Mouse (Mus musculus) gastrocnemius, postnatal 4 days (tissue): ENCODE results near the gene Gjc1. TPM values are rescaled to one million over a fixed set of nuclear protein-coding genes. Genes with fewer than 3 reads are reported as not detected.
A peak's percentile ranks its signal among the peaks of the same experiment; 100 is the strongest.

ENCODE experiments used
- DNase-seq, 2 experiments: peaks; one replicate each; pipeline ENCODE4 v3.0.0; 2021 to 2022; ENCODE audit warnings: low spot score in 2 of 2, mixed read lengths in 2 of 2
- long read RNA-seq, 2 experiments: library from polyadenylated mRNA; stranded (forward); transcript quantifications; one replicate each; pipeline ENCODE4 v2.0.0; 2021
- total RNA-seq, 2 experiments: library from RNA; stranded (reverse); gene quantifications; 2 replicates each; pipeline ENCODE4 v1.2.3; 2021

Gjc1 gene
- 10 to 100 TPM; 39.4 to 41.0 TPM for total RNA-seq
- long read RNA-seq, experiment 1, transcript Gjc1-204 (3 exons, 247 nt): minor isoform, 5 of 70 reads
- long read RNA-seq, experiment 1, transcript Gjc1-201 (3 exons, 1,903 nt): major isoform, 42 of 70 reads
- long read RNA-seq, experiment 1, partial matches to known transcripts: 0 of 70 reads
- long read RNA-seq, experiment 1, other reads (novel, unspliced or antisense): 20 of 70 reads
- long read RNA-seq, experiment 2, transcript Gjc1-201 (3 exons, 1,903 nt): major isoform, 46 of 80 reads
- long read RNA-seq, experiment 2, transcript Gjc1-204 (3 exons, 247 nt): minor isoform, 7 of 80 reads
- long read RNA-seq, experiment 2, partial matches to known transcripts: 0 of 80 reads
- long read RNA-seq, experiment 2, other reads (novel, unspliced or antisense): 25 of 80 reads

- peak; percentile 81 to 83 for DNase-seq
Measured at GRCm38 (mm10) chr11:102819021-102819782, at the start of gene Gjc1. TSS of gene Gjc1 (minus strand) at chr11:102819700.

DNA sequence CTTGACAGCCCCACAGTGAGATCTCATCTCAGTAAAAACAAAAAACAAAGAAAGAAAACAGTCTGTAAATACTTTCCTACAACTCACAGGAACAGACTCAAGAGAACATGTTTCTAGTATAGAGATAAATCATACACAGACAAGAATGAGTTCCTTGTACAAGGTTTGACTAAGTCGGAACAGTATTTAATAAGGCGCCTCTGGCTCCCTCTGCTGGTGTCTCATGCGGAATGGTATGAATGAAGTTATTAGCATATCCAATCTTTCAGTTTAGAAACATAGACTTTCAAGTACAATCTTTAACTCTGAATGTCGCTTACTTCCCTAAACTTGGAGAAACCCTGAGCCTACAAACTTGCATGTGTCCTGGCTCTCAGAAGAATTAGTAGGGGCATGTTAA, 44.8 kb upstream of the Gjc1 start:
- DNase-seq: peak in 1 of 2 experiments; percentile 69

DNA sequence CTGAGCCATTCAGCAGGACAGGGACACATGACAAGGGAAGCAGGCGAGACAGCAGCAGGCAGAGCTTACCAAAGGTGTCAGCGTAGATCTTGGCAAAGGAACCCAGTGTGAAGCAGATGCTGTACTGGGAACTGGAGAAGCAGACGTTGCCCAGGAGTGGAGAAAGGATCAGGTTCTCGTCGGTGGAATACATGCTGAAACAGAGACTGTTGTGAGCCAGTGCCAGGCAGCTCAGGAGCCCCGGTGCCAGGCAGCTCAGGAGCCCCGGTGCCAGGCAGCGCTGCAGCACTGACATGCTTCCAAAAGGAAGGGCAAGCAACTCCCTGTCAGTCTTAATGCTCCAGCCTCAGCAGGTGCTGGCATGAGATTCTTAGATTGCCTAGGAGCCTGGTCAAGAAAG, 40.4 kb upstream of the Gjc1 start:
- no peak for DNase-seq

DNA sequence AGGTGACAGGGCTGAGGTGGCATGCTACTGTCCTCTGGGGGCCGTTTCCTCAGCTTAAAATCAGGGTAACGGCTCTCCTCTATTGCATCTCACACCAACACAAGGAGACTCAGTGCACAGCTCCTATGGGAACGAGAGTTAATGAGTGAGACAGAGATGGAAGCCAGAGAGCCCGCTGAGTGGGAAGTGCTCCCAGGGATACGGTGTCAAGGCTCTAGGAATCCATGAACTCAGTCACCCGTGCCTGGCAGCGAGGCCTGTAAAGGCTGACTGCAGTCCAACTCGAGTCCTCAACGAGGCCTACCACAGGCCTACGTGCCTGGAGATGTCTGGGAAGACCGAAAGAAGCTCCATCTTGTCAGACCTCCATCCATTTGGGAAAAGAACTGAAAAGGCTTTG, 39.5 kb upstream of the Gjc1 start:
- DNase-seq: no peak

GRCm38 (mm10) chr11:102855941-102856340, 36.4 kb upstream of the Gjc1 start:
- DNase-seq: no peak

GRCm38 (mm10) chr11:102853760-102854159, 34.3 kb upstream of the Gjc1 start:
- no peak for DNase-seq

DNA sequence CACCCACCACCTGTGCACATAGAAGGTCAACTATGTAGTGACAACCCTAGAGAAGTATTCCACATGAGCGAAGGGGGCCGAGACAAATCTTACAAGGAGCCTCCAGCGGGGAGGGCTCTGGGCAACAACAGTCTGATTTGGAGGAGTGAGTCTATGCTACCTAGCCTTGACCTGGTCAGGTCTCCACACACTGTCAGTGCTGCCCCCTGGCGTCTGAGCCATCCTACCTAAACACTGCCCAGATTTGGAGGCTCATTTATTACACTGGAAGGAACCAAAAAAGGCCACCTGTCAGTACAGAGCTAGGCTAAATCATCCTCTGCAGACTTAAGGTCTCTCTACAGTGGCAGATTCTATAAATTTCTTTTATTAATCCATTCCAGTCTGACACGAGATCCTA, 32.4 kb upstream of the Gjc1 start:
- DNase-seq: peak in 1 of 2 experiments; percentile 64

- DNase-seq: no peak
Measured at GRCm38 (mm10) chr11:102845926-102846325, 26.4 kb upstream of the Gjc1 start.

GRCm38 (mm10) chr11:102838616-102839150, 19.2 kb upstream of the Gjc1 start:
- DNase-seq: no peak

GRCm38 (mm10) chr11:102838126-102838525, 18.6 kb upstream of the Gjc1 start:
- no peak for DNase-seq

GRCm38 (mm10) chr11:102837385-102837784, 17.9 kb upstream of the Gjc1 start:
- no peak for DNase-seq

GRCm38 (mm10) chr11:102836146-102836545, 16.6 kb upstream of the Gjc1 start:
- DNase-seq: no peak

GRCm38 (mm10) chr11:102835549-102835948, 16.0 kb upstream of the Gjc1 start, which contains the start of gene Higd1b:
TSS of gene Higd1b (plus strand) at chr11:102835849.
- no peak for DNase-seq

DNA sequence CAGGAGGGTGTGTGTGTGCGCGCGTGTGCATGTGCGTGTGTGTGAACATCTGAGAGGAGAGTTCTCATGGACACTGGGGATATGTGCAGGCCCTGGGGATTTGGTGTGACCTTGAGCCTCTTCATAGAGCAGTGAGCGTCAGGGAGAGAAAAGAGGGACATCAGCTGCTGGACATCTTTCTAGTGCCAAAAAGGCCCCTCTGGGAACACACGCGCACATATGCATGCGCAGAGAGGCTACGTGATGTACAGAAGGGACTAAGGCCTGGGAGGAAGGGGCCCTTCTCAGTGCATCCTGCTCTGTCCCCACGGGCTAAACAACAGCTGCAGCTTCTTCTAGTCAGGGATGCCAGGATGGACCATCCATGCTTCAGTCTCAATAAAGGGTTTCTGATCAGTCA, 14.7 kb upstream of the Gjc1 start:
- no peak for DNase-seq

GRCm38 (mm10) chr11:102832700-102833297, 13.3 kb upstream of the Gjc1 start:
- DNase-seq: no peak

DNA sequence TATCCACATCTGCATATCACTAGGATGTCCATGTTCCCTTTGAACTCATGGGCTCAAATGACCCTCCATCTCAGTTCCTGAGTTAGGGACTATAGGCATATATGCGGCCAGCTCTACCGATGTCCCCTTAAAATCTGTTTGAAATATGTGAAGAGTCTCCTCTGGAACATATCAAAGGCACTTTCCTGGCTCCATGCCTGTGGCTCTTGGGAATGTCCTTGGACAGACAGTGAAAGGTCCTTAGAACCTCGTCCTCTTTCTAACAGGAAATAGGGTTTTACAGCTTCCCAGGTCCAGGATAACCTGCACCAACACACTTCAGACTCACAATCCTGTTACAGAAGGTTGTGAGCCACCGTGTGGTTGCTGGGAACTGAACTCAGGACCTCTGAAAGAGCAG, 10.8 kb upstream of the Gjc1 start:
- no peak for DNase-seq

DNA sequence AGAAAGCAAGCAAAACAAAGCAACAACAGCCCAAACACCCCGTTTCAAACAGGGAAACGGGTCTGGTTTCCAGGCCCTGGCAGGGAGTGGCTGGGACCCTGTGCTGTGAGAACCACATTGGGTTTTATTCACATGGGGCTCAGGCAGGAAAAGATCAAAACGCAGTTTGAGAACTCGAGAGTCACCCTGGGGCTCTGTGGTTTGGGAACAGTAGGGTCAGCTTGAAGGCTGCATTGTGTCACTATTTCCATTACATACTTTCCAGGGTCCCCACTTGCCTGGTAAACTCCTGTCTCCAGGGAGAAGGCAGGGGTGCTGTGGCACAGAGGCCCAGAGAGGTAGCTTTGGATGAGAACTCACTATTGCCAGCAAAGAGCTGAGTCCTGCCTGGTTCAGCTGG, 7.6 kb upstream of the Gjc1 start:
- no peak for DNase-seq

- DNase-seq: no peak
Measured at GRCm38 (mm10) chr11:102826476-102826875, 7.0 kb upstream of the Gjc1 start.

GRCm38 (mm10) chr11:102821231-102821630, 1.7 kb upstream of the Gjc1 start:
- DNase-seq: no peak

DNA sequence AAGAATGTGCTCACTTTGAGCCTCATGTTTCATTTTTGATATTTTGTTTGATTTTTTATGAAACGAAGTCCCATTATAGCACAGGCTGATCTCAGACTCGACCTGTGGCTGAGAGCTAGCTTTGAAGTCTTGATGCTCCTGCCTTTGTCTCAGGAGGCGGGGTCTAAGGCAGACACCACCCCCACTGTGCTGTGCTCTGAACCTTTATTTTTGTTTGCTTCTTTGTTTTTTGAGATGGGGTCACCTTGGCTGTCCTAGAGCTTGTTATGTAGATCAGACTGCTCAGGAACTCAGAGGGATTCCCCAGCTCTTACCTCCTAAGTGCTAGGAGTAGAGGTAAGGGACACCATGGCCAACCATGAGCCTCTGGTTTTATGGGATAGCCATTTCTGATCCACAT, 932 bp upstream of the Gjc1 start:
- DNase-seq: no peak

GRCm38 (mm10) chr11:102819783-102820385, 384 bp upstream of the Gjc1 start:
- no peak for DNase-seq
